Mouse (Mus musculus) layer of hippocampus, adult 11-12 months (tissue): ENCODE results near the gene Dnase1l3.

Source experiments
- DNase-seq: peaks from one replicate; pipeline ENCODE4 v3.0.0; 2022; ENCODE audit warnings: low spot score

Dnase1l3 gene

DNA sequence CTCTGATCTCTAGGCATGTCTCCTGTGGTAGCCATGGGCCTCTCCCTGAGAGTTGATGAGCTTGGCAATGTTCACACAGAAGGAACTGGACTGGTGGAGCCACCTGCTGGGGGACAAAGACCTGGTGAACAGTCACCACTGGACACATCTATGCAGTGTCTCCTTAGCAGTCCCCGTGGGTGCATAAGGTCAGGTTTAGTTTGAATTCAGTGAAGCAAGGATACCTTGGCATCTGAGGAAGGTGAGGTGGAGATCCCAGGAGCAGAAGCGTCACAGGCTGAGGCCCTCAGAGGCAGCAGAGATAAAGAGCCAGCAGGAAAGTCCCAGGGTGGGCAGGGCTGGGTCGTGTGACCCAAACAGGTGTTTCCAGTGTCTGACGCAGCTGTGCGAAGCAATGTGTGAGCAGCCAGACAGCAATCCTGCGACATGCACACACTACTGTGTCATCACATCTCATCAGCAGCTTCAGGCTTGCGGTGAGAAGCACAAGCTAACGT is at the start of gene Dnase1l3:
Dnase1l3 (minus strand) TSS at position 303 of the 497 bp plus-strand sequence.
- peak; percentile 56 for DNase-seq

DNA sequence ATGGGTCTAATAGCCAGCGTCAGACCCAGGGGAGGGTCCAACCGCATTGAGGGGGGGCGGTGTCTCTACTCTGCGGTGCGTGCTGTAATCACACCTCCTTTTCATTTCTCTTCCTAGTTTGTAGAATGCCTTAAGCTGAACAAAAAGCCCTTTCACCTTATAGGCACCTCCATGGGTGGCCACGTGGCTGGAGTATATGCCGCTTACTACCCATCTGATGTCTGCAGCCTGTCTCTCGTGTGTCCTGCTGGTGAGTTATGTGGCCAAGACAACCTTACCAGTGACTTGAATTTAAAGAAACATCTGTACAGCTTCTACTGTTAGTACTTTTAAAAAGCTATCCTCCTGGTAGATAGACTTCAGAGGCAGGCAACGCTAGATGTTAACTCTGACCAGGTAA is 48.2 kb upstream of the Dnase1l3 start:
- no peak for DNase-seq

DNA sequence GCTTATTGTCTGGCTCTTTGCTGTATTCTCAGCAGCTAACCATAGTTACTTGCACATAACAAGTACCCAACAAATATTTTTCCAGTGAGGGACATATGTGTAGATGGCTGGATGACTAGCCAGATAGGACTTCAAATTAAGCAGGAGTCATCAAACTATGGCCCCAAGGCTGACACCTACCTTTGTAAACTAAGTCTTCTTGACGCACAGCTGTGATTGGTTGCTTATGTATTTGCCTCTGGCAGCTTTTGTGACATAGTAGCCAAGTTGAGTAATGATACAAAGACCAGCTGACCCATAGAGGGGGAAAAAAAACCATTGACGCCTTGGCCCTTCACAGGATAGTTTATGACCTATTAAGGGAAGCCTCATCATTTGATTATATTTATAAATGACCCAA is 47.7 kb upstream of the Dnase1l3 start:
- DNase-seq: no peak

DNA sequence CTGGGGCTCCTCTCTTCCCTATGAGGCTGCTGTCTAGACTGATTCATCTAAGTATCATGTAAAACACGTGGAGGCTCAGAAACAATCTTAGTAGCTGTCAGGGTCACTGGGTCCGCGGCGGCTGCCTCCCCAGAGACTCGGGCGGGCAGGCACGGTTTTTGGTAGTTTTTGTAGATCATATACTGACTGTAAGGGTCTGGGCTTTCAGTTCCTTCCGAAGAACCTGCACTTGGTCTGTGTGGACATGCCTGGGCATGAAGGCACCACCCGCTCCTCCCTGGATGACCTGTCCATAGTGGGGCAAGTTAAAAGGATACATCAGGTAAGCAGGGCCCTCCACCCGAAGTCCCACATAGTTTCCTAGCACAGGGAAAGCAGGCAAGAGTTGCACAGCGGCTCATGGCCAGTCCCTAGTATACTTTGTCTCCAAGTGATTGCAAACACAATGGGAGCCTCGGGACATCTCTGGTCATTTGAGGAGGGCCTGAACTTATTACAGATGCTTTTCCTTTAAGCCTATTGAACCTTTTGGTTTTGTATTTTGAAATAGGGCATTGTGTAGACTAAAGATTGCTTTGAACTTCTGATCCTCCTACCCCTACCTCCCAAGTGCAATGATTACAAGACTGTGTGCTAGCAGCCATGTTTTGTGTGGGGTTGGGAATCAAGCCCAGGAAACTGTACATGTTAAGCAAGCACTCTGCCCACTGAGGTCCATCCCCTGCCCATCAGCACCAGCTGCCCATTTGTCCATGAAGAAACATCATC is 46.7 kb upstream of the Dnase1l3 start:
- no peak for DNase-seq

DNA sequence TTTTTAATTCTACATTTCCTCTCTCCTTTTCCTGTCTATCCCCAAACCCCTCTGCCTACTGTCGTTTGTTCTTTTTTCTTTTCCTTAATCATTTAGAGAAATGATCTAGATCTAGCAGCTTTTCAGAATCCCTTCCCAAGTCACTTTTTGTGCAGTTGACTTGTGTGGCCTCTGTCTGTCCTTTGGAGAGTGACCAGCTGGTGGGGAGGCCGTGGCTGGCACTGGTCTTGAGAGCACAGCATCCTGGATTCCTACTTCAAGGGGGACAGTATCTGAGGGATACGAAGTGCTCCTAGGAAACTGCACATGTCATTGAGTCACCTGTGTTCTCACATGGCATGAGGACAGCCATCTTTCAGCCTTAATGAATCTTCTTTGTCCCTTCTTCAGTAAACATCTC is 45.8 kb upstream of the Dnase1l3 start:
- no peak for DNase-seq

DNA sequence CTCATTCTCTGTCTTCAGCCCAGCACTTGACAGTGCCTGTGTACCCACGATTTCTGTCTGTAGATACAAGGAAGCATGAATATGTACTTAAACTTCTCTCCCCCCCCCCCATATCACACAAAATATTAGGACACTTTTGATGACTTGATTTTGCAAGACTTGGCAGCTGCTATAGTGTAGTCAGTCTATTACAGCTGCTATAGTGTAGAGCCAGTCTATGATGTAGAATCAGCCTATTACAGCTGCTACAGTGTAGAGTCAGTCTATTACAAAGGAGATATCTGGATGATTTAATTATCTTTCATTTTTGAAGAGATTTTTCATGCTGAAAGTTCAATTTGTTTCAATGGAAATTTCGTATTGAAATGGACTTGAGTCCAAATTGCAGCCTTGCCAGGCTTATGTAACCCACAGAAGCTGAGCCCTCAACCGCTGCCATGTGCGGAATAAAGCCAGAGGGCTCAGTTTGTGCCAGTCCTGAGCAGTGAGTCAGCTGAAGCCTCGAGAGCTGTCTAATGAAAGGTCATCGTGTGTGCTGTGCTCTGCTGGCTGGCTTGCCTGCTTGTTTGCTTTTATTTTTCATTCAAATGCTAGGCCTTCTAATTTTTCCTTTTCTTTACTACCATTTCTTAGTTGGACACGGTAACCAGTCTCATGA is 44.5 kb upstream of the Dnase1l3 start:
- peak; percentile 75 for DNase-seq

DNA sequence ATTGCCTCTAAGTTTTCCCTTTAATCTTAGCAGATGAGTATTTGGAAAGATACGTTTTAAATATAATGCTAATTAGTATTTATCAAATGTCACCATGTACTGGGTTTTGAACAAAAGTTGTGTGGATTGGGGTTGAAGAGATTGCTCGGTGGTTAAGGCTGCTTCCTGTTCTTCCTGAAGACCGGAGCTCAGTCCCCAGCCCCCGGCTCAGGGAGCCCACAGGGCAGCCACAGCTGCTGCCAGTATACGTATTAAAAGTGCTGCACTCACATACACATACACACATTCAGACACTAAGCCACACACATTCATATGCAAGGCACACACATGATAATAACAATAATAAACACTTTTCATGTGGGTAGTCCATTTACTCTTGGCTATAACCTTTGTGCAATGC is 43.8 kb upstream of the Dnase1l3 start:
- no peak for DNase-seq

DNA sequence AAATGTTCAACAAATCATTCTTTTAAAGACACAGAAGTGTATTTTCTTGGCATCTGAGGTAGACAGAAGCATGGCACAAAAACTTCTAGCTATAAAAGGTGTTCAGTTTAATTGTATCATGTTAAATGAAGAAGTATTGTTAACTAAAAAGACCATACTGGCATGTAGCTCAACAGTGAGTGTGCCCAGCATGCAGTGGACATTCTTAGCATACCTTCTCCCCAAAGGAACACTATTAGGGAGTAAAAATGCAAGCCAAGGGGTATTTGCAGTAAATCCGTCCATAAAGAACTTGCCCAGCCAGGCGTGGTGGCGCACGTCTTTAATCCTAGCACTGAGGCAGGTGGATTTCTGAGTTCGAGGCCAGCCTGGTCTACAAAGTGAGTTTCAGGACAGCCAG is 42.0 kb upstream of the Dnase1l3 start:
- DNase-seq: no peak

DNA sequence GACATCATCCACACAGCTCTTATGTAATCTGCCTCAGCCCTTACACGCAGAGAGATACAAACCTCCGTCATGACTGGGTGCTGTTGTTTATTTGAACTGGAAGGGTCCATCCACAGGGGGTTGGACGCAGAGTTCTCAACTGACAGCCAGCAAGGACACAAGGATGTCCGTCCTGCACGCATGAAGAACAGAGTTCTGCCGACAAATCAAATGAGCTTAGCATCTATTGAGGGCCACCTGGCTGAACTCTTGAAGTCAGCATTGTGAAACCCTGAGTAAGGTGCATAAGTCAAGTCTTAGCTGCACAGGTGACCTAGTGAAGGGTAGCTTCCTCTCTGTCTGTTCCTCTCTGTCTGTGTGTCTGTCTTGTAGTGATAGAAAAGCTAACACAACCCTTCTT is 41.6 kb upstream of the Dnase1l3 start:
- DNase-seq: no peak

DNA sequence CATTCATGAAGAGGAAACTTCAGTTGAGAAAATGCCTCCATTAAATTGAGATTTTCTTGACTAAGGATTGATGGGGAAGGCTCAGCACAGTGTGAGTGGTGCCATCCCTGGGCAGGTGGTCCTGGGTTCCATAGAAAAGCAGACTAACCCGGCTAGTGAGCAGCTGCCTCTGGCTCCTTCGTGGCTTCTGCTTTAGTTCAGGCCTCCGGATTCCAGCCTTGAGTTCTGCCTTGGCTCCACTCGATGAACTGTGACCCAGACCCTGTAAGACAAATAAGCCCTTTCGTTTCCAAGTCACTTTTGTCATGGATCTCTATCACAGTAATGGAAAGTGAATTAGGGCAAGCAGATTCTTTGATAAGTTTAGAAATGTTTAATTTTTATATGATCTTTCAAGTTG is 40.2 kb upstream of the Dnase1l3 start:
- DNase-seq: no peak

DNA sequence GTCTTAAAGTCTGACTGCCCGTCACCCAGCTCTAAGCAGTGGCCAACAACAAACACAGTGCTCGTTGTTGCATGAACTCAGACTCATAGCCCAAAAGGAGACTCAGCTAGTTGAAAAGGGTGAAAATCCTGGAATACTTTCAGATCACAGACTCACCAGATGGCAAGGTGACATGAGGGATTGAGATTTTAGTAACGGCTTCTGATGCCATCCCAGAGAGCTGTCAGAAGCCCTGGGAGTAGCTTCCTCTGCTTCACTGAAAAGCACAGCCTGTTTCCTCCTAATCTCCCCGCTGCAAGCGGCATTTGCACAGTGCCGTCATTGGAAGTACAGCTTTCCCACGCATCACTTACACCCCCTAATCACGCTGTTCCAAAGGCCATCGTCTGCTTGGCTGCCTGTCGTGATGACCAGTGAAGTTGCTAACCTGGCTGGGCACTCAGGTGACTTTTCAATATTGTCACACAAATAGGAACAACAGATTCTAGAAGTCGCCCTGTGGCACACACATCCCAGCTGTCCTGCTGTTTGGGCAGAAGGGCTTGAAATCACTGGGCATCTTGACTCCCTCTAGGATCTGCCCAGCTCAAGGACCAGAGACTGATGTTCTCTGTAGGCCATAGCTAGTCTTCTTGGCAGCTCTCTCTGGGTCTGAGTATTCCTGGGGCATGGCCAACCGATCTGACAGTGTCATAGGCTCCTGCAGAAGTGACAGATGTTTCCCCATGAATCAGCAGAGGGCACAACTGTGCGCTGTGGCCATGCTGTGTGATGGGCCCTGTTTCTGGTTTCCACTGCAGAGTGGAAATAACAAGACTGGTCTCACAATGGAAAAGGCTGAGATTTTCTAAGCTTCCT is 37.9 kb upstream of the Dnase1l3 start:
- DNase-seq: peak; percentile 50

DNA sequence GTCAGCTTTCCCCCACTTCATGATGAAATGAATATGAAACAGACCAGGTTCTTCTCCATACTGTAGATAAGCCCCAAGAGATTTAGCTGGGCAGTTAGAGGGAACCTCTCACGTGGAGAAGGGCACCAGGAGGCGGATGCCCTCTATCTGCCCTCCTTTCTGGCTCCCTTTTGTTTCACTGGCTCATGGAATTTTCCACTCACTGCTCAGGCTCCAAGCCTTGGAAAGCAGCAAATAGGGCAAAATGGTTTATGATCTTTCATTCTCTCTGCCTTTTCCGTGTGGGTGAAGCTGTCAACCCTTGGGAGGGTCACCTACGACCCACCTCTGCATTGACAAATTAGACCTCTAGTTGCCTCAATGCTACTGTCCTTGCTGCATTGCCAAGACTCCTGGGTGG is 36.2 kb upstream of the Dnase1l3 start:
- DNase-seq: no peak

DNA sequence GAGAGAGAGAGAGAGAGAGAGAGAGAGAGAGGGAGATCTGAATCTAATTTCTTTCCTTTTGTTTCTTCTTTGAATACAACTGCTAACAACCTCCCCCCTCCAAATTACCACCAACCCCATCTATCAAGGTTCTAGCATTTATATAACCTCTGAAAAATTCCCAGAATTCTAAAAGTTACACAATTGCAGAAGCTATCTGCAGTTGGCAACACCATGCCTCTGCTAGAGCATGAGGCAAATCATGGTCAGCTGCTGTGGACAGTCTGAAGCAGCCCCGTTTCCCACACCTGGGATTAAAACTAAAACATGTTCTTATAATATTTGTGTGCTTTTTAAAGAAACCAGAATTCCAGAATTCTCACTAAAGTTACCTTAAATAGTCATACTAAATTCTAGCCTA is 35.4 kb upstream of the Dnase1l3 start:
- DNase-seq: no peak

DNA sequence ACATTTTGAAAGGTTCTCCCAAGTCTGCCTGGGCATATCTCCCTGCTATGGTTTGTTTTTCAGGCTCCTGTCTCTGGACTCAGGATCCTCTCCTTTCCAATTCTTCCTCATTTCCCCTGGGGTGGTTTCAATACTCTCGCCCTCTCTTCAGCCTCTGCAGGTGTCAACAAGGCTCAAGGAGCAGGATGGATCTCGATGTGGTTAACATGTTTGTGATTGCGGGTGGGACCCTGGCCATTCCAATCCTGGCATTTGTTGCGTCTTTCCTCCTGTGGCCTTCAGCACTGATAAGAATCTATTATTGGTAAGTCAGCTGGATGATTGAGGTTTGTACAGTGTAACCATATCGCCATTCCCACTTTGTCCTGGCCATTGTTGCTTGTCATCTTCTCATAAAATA is 33.7 kb upstream of the Dnase1l3 start:
- no peak for DNase-seq

DNA sequence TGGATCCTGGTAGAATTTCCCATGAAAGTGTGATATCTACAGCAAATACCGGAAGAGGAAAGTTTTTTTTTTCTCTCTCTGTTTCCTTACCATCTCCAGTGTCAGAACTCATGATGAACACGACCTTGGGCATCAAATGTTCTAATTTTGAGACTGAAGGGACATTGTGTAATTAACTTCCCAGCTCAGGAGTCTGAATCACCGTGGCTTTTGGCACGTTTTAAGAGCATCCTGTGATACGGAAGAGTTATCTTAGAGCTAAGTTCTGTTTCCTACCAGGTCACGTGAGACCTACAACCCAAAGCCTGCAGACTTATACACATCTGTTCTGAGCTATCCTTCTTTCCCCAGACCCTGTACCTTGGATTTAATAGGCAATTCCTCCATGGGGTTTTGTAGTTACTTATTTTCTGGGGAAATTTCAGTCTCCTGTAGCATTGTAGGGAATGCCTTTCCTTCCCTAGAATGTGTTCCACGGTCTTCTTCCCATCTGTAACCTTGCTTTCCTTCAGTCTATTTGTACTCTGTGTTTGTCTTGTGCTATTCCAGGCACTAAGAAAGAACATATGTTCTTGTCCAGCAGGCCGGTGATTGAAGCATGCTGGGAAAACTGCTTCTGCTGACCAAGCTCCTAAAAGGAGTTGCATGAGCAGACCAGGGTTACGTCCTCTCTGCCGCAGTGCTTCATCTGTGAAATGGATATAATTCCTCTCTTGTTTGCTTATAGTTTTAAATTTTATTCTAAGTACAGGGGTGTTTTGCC is 32.6 kb upstream of the Dnase1l3 start:
- DNase-seq: no peak

DNA sequence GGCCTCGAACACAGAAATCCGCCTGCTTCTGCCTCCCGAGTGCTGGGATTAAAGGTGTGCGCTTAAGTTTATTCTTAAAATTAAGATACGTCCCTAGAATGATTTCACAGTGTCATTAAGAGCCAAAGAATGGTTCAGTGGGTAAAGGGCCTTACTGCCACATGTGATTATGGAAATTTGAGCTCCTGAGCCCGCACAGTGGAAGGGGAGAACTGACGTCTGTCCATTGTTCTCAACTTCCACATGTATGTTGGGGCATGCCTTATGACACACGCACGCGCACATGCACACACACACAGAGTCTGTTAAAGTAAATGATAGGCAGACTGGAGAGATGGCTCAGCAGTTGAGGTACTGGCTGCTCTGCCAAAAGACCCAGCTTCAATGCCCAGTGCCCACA is 30.6 kb upstream of the Dnase1l3 start:
- no peak for DNase-seq

DNA sequence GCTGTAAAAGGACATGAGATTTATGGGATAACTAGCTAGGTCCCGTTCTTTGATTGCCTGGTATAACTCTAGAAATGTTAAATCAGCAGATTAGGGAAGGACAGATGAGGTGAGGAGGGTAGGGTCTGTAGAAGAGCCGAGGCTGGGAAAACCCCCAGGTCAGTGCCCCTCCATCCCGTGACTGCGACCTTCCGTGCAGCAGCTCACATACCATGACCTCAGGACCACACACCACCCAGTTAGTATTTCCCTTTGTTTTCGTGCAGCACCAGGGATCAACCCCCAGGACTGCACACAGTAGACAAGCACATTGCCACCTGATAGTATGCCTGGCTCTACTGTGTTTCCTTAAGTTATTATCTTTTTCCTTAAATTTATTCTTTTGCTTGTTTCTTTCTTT is 30.1 kb upstream of the Dnase1l3 start:
- no peak for DNase-seq

DNA sequence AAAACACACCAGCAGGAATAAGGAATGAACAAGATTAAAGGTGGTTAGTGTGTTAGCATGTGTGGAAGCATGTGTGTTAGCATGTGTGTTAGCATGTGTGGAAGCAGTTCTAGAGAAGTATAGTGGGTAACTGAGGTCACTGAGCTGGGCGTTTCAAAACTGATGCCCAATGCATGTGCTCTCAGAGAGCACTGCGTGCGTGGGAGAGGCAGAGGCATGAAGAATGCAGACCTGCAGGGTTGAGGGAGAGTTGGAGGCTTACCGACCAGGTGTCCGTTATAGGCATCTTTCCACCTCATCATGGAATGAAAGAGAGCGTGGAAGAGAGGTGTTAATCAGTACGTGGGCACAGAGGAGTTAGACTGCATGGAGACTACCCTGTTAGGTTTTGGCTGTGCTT is 26.2 kb upstream of the Dnase1l3 start:
- DNase-seq: no peak

DNA sequence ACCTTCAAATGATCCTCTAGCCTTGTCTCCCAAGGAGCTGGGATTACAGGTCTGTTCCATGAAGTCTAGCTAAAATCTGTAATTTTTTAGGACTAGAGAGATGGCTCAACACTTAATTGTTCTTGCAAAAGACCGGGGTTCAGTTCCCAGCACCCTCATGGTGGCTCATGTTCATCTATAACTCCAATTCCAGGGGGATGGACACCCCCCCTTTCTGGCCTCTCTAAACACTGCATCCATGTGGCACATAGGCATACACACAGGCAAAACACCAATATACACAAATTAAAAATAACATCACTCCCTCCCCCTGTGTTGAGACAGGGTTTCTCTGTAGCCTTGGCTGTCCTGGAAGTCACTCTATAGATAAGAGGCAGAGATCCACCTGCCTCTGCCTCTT is 25.6 kb upstream of the Dnase1l3 start:
- no peak for DNase-seq

DNA sequence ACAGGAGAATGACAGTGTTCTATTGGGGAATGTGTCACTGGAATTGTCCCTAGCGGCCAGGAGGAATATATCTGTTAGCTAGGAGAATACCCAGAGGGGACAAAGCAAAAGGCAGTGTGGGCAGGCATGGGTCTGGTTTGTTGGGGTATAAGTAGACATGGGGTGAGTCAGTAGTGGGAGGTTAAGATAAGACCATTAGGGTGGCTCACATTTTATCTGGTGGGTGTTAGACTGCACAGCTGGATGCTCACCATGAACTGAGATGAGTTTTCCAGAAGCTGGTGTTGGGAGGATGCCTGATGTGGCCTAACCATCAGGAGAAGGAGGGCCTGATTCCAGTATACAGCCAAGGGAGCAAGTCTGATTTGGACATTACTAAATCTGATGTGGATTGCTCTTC is 22.6 kb upstream of the Dnase1l3 start:
- no peak for DNase-seq

DNA sequence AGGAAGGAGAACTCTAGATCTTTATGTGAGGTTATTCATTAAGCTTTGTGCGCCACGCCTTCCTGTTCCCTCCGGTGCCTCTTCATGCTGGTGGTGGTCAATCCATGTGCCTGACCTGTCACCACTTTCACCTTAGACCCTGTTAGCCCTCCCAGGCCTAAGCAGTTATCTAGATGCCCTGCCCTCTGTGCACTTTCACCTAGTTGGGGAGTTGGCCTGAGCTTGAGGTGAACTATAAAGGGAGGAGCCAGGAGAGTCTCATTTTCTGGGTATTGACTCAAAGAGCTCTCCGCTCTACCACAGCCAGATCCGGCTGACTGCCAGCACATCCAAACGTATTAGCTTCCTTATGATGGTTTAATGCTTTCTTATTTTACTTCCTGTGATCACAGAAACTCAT is 21.9 kb upstream of the Dnase1l3 start:
- DNase-seq: no peak

DNA sequence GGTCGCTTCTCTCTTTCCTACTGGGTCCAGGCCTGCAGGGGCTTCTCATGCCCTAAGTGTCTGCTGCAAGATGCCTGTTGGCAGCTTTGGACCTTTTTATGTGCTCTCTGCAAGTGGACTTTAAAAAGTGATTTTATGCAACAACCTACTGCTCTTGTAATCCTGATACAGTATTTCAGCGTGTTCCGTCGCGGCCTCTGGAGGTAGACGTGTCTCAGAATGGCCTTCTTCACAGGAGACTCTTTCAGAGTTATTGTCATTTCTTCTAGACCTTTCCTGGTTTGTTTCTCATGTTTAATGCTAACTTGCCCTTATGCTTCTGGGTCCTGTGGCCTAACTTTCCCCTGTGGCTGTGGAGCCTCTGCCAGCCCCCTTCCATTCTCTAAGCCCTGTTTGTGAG is 21.4 kb upstream of the Dnase1l3 start:
- DNase-seq: no peak
